Mouse (Mus musculus) limb, embryonic 14.5 days (tissue): Measurements from ENCODE around the gene Olfr294. TPM values are rescaled to one million over a fixed set of nuclear protein-coding genes. Genes with fewer than 3 reads are reported as not detected.

Source experiments
- ATAC-seq: fragments of 200-750 bp; cut with Nextera tagmentation; 2 replicates; pipeline ENCODE4 v1.8.0; 2017; ENCODE audit warnings: low read depth, moderate number of reproducible peaks, moderate TSS enrichment; ENCODE audit not compliant: low FRiP score
- DNase-seq: peaks from one replicate; pipeline ENCODE4 v3.0.0-alpha.2; 2015; ENCODE audit warnings: low spot score
- H3K27ac ChIP-seq: fragments of 300-500 bp; sonication (generic); replicated peaks from 2 replicates; pipeline ENCODE4 v1.5.1; 2014; ENCODE audit warnings: low read depth, mild to moderate bottlenecking, low read length, moderate library complexity, mixed read lengths
- H3K27me3 ChIP-seq: fragments of 300-500 bp; sonication (generic); 2 replicates; pipeline ENCODE4 v1.6.1; 2014; ENCODE audit warnings: low read length, mixed read lengths; ENCODE audit not compliant: control insufficient read depth, insufficient read depth
- H3K36me3 ChIP-seq: fragments of 300-500 bp; sonication (generic); 2 replicates; pipeline ENCODE4 v1.6.1; 2014; ENCODE audit warnings: mild to moderate bottlenecking, low read length, moderate library complexity, mixed read lengths; ENCODE audit not compliant: control insufficient read depth, insufficient read depth
- H3K4me1 ChIP-seq: fragments of 300-500 bp; sonication (generic); 2 replicates; pipeline ENCODE4 v1.6.1; 2014; ENCODE audit warnings: antibody characterized with exemption, low read length, mixed read lengths; ENCODE audit not compliant: control insufficient read depth, insufficient read depth
- H3K4me2 ChIP-seq: fragments of 300-500 bp; sonication (generic); replicated peaks from 2 replicates; pipeline ENCODE4 v1.6.1; 2014; ENCODE audit warnings: low read depth, mild to moderate bottlenecking, low read length, moderate library complexity; ENCODE audit not compliant: severe bottlenecking
- H3K4me3 ChIP-seq: fragments of 300-500 bp; sonication (generic); replicated peaks from 2 replicates; pipeline ENCODE4 v1.5.1; 2014; ENCODE audit warnings: low read length
- H3K9ac ChIP-seq: fragments of 300-500 bp; sonication (generic); 2 replicates; pipeline ENCODE4 v1.6.1; 2014; ENCODE audit warnings: mild to moderate bottlenecking, low read depth, low read length, moderate library complexity; ENCODE audit not compliant: severe bottlenecking
- H3K9me3 ChIP-seq: fragments of 300-500 bp; sonication (generic); 2 replicates; pipeline ENCODE4 v1.6.1; 2016; ENCODE audit warnings: low read length; ENCODE audit not compliant: control insufficient read depth
- POLR2A ChIP-seq: fragments of 200-500 bp; IDR thresholded peaks from 2 replicates; pipeline ENCODE4 v1.8.0; 2012; ENCODE audit warnings: inconsistent platforms, mild to moderate bottlenecking, moderate library complexity, borderline replicate concordance; ENCODE audit not compliant: insufficient read depth, insufficient read length; ENCODE audit errors: extremely low read depth
- WGBS: fragments of 180-500 bp; shearing (Covaris S2); extraction: QIAGEN DNeasy Blood & Tissue Kit; methylation state at CpG from one replicate; pipeline ENCODE4 v1.1.7; 2014; 5-methylcytosine and 5-hydroxymethylcytosine counted together
- polyA plus RNA-seq, 2 experiments: library from polyadenylated mRNA; depleted of rRNA in 1 of 2; stranded (reverse) in 1 of 2; unstranded in 1 of 2; fragments of >200 nt; fragmentation: Nextera tagmentation in 1 of 2; extraction: Ambion mirVana in 1 of 2; gene quantifications; 2 replicates each; pipeline versions ENCODE4 v1.2.1 to v1.2.3; 2012 to 2014

Olfr294 gene
- polyA plus RNA-seq (2012; rRNA removed), result not detected in 2 replicates
- not detected in 2 replicates for polyA plus RNA-seq (2014; fragmentation: Nextera tagmentation; extraction: Ambion mirVana)

GRCm38 (mm10) chr7:86616543-86616942 is at the start of gene Olfr294:
TSS of gene Olfr294 (minus strand) at chr7:86616643.
- Histone ChIP-seq H3K9me3 (no peaks in the 10 kb centered on the region), H3K27ac (no peak within 1 kb of the TSS), H3K36me3 (no peaks in the 10 kb centered on the region), H3K9ac (no peak within 1 kb of the TSS), H3K4me2 (no peak within 1 kb of the TSS), H3K27me3 (no peaks in the 10 kb centered on the region), H3K4me3 (no peak within 1 kb of the TSS), H3K4me1 (no peaks in the 10 kb centered on the region)
- no peak for TF ChIP-seq POLR2A
- DNase-seq (no peak), ATAC-seq (no peak)
- WGBS, result 56% methylated on average over 2 of the region's 2 CpGs

GRCm38 (mm10) chr7:86648761-86649160 is 32.3 kb upstream of the Olfr294 start, which contains the start of gene Olfr293:
TSS of gene Olfr293 (plus strand) at chr7:86649061.
- DNase-seq (no peak), ATAC-seq (no peak)
- Histone ChIP-seq H3K36me3 (no peaks in the 10 kb centered on the region), H3K4me3 (no peak within 1 kb of the TSS), H3K4me2 (no peak within 1 kb of the TSS), H3K27ac (no peak within 1 kb of the TSS), H3K4me1 (no peaks in the 10 kb centered on the region), H3K27me3 (no peaks in the 10 kb centered on the region), H3K9ac (no peak within 1 kb of the TSS), H3K9me3 (no peaks in the 10 kb centered on the region)
- TF ChIP-seq POLR2A, result no peak
- WGBS, result 87% methylated on average over 4 of the region's 4 CpGs

GRCm38 (mm10) chr7:86583562-86583961 is 32.9 kb downstream of the Olfr294 start, which contains the start of gene Olfr295:
TSS of gene Olfr295 (plus strand) at chr7:86583862.
- Histone ChIP-seq H3K4me2 (no peak within 1 kb of the TSS), H3K9ac (no peak within 1 kb of the TSS), H3K36me3 (no peaks in the 10 kb centered on the region), H3K4me1 (no peaks in the 10 kb centered on the region), H3K9me3 (no peaks in the 10 kb centered on the region), H3K27me3 (no peaks in the 10 kb centered on the region), H3K4me3 (no peak within 1 kb of the TSS), H3K27ac (no peak within 1 kb of the TSS)
- TF ChIP-seq POLR2A, result no peak
- ATAC-seq (no peak), DNase-seq (no peak)
- WGBS, result 82% methylated on average over 2 of the region's 2 CpGs

Other genes starting within 250 kb of the Olfr294 start
- not detected in 2 replicates for gene Olfr305, start 249.7 kb downstream of the Olfr294 start, polyA plus RNA-seq (2012; rRNA removed)
- gene Olfr305, start 249.7 kb downstream of the Olfr294 start, polyA plus RNA-seq (2014; fragmentation: Nextera tagmentation; extraction: Ambion mirVana), result not detected in 2 replicates
- not detected in 2 replicates for gene Olfr304, start 230.0 kb downstream of the Olfr294 start, polyA plus RNA-seq (2012; rRNA removed)
- not detected in 2 replicates for gene Olfr304, start 230.0 kb downstream of the Olfr294 start, polyA plus RNA-seq (2014; fragmentation: Nextera tagmentation; extraction: Ambion mirVana)
- not detected in 2 replicates for gene Olfr303, start 218.9 kb downstream of the Olfr294 start, polyA plus RNA-seq (2012; rRNA removed)
- gene Olfr303, start 218.9 kb downstream of the Olfr294 start, polyA plus RNA-seq (2014; fragmentation: Nextera tagmentation; extraction: Ambion mirVana), result not detected in 2 replicates
- gene Olfr301, start 212.8 kb downstream of the Olfr294 start, polyA plus RNA-seq (2012; rRNA removed), result not detected in 2 replicates
- gene Olfr301, start 212.8 kb downstream of the Olfr294 start, polyA plus RNA-seq (2014; fragmentation: Nextera tagmentation; extraction: Ambion mirVana), result not detected in 2 replicates
- not detected in 2 replicates for gene Olfr299, start 156.7 kb downstream of the Olfr294 start, polyA plus RNA-seq (2012; rRNA removed)
- gene Olfr299, start 156.7 kb downstream of the Olfr294 start, polyA plus RNA-seq (2014; fragmentation: Nextera tagmentation; extraction: Ambion mirVana), result not detected in 2 replicates
- gene Olfr298, start 124.2 kb downstream of the Olfr294 start, polyA plus RNA-seq (2012; rRNA removed), result not detected in 2 replicates
- not detected in 2 replicates for gene Olfr298, start 124.2 kb downstream of the Olfr294 start, polyA plus RNA-seq (2014; fragmentation: Nextera tagmentation; extraction: Ambion mirVana)
- gene Olfr297, start 96.7 kb downstream of the Olfr294 start, polyA plus RNA-seq (2012; rRNA removed), result not detected in 2 replicates
- gene Olfr297, start 96.7 kb downstream of the Olfr294 start, polyA plus RNA-seq (2014; fragmentation: Nextera tagmentation; extraction: Ambion mirVana), result not detected in 2 replicates
- not detected in 2 replicates for gene Olfr295, start 32.8 kb downstream of the Olfr294 start, polyA plus RNA-seq (2012; rRNA removed)
- not detected in 2 replicates for gene Olfr295, start 32.8 kb downstream of the Olfr294 start, polyA plus RNA-seq (2014; fragmentation: Nextera tagmentation; extraction: Ambion mirVana)
- gene Olfr293, start 32.4 kb upstream of the Olfr294 start, polyA plus RNA-seq (2012; rRNA removed), result not detected in 2 replicates
- gene Olfr293, start 32.4 kb upstream of the Olfr294 start, polyA plus RNA-seq (2014; fragmentation: Nextera tagmentation; extraction: Ambion mirVana), result not detected in 2 replicates
- not detected in 2 replicates for gene Olfr292, start 71.7 kb upstream of the Olfr294 start, polyA plus RNA-seq (2012; rRNA removed)
- gene Olfr292, start 71.7 kb upstream of the Olfr294 start, polyA plus RNA-seq (2014; fragmentation: Nextera tagmentation; extraction: Ambion mirVana), result not detected in 2 replicates
- 0.15 and 0.18 TPM in 2 replicates for gene Folh1, start 159.3 kb upstream of the Olfr294 start, polyA plus RNA-seq (2012; rRNA removed)
- gene Folh1, start 159.3 kb upstream of the Olfr294 start, polyA plus RNA-seq (2014; fragmentation: Nextera tagmentation; extraction: Ambion mirVana), result 0.14 and 0.18 TPM in 2 replicates
- not detected in 2 replicates for gene Vmn2r77, start 178.4 kb upstream of the Olfr294 start, polyA plus RNA-seq (2012; rRNA removed)
- not detected in 2 replicates for gene Vmn2r77, start 178.4 kb upstream of the Olfr294 start, polyA plus RNA-seq (2014; fragmentation: Nextera tagmentation; extraction: Ambion mirVana)